Mouse (Mus musculus) hindbrain, embryonic 16.5 days (tissue): ENCODE data around the gene Asah2. TPM values are rescaled to one million over a fixed set of nuclear protein-coding genes. Genes with fewer than 3 reads are reported as not detected.
"Not testable (repeated sequence)": the region's sequence is repeated elsewhere in the genome, so short reads cannot be mapped to it uniquely, and the experiment has no call there.

ENCODE experiments used
- ATAC-seq: fragments of 200-750 bp; cut with Nextera tagmentation; 2 replicates; pipeline ENCODE4 v1.8.0; 2017; ENCODE audit warnings: moderate TSS enrichment, moderate library complexity
- H3K27ac ChIP-seq: fragments of 300-500 bp; sonication (generic); 2 replicates; pipeline ENCODE4 v1.5.1; 2014; ENCODE audit warnings: low read depth, mild to moderate bottlenecking, control low read depth, low read length, moderate library complexity
- H3K27me3 ChIP-seq: fragments of 300-500 bp; sonication (generic); replicated peaks from 2 replicates; pipeline ENCODE4 v1.6.1; 2014; ENCODE audit warnings: low read length; ENCODE audit not compliant: control insufficient read depth, insufficient read depth
- H3K36me3 ChIP-seq: fragments of 300-500 bp; sonication (generic); 2 replicates; pipeline ENCODE4 v1.6.1; 2014; ENCODE audit warnings: mild to moderate bottlenecking, low read length, moderate library complexity, mixed read lengths; ENCODE audit not compliant: control insufficient read depth, insufficient read depth
- H3K4me1 ChIP-seq: fragments of 300-500 bp; sonication (generic); 2 replicates; pipeline ENCODE4 v1.6.1; 2014; ENCODE audit warnings: low read depth, low read length; ENCODE audit not compliant: control insufficient read depth, insufficient read depth
- H3K4me2 ChIP-seq: fragments of 300-500 bp; sonication (generic); 2 replicates; pipeline ENCODE4 v1.6.1; 2014; ENCODE audit warnings: mild to moderate bottlenecking, low read length, control low read depth, moderate library complexity
- H3K4me3 ChIP-seq: fragments of 300-500 bp; sonication (generic); 2 replicates; pipeline ENCODE4 v1.5.1; 2014; ENCODE audit warnings: mild to moderate bottlenecking, low read length, control low read depth, moderate library complexity
- H3K9ac ChIP-seq: fragments of 300-500 bp; sonication (generic); 2 replicates; pipeline ENCODE4 v1.6.1; 2014; ENCODE audit warnings: low read depth, mild to moderate bottlenecking, control low read depth, low read length, moderate library complexity
- H3K9me3 ChIP-seq: fragments of 300-500 bp; sonication (generic); 2 replicates; pipeline ENCODE4 v1.6.1; 2014; ENCODE audit warnings: mild to moderate bottlenecking, low read length, moderate library complexity; ENCODE audit not compliant: control insufficient read depth
- WGBS: fragments of 180-500 bp; shearing (Covaris S2); extraction: QIAGEN DNeasy Blood & Tissue Kit; methylation state at CpG from one replicate; pipeline ENCODE4 v1.1.7; 2014; 5-methylcytosine and 5-hydroxymethylcytosine counted together
- polyA plus RNA-seq: library from polyadenylated mRNA; unstranded; fragments of >200 nt; fragmentation: Nextera tagmentation; extraction: Ambion mirVana; gene quantifications from 2 replicates; pipeline ENCODE4 v1.2.1, GENCODE M21; 2015

Asah2 gene
- polyA plus RNA-seq, 1 experiment from 2014 or later, result 0.99 TPM

DNA sequence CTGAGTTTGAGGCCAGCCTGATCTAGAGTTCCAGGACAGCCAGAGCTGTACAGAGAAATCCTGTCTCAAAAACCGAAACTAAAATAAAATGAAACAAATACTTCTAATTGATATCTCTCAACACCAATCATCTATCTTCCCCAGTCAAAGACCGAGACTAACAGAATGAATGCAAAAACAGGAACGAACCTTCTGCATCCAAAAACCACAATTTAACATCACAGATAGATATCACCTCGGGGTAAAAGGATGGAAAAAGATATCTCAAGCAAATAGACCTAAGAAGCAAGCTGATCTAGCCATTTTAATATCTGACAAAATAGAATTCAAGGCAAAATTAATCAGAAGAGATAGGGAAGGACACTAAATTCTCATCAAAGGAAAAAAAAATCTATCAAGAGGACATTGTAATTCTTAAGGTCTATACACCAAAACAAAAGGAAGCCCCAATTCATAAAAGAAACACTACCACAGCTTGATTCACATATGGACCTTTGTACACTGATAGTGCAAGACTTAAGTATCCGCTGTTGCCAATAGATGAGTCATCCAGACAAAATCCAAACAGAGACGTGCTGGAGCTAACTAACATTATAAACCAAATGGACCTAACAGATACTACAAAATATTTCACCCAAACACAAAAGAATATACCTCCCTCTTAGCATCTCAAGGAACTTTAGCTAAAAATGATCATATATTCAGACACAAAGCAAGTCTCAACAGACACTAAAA lies 20.1 kb downstream of the Asah2 start:
- Histone ChIP-seq H3K4me2 (no peak overlapping the region), H3K27ac (no peak overlapping the region), H3K36me3 (no peaks in the 10 kb centered on the region), H3K9ac (no peak overlapping the region), H3K9me3 (no peaks in the 10 kb centered on the region), H3K27me3 (no peaks in the 10 kb centered on the region), H3K4me1 (no peaks in the 10 kb centered on the region), H3K4me3 (no peak overlapping the region)
- ATAC-seq, result no peak
- WGBS, result 87% methylated on average over 6 of the region's 6 CpGs

DNA sequence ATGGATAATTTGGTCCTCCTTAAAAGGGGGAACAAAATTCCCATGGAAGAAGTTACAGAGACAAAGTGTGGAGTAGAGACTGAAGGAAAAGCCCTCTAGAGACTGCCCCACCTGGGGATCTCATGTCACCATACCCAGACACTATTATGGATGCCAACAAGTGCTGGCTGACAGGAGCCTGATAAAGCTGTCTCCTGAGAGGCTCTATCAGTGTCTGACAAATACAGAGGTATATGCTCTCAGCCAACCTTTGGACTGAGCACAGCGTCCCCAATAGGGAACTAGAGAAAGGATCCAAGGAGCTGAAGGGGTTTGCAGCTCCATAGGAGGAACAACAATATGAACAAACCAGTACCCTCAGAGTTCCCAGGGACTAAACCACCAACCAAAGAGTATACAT lies 23.2 kb downstream of the Asah2 start:
- WGBS, result 88% methylated on average over 1 of the region's 1 CpGs

DNA sequence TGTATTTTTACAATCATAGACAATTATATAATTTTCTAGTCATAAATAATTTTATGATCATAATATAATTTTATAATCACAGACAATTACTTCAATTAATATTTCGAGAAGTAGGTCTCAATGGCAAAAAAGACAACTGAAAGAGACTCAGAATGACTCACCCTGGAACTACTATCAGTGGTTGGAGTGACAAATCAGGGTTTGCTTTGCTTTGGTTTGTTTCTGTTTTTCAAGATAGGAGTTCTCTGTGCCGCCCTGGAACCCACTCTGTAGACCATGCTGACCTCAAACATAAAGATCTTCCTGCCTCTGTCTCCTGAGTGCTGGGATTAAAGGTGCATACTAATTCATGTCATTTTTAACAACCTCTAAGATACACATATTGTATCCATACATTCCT lies 37.7 kb downstream of the Asah2 start:
- Histone ChIP-seq H3K4me1 (no peaks in the 10 kb centered on the region), H3K9me3 (no peaks in the 10 kb centered on the region), H3K9ac (no peak overlapping the region), H3K36me3 (no peaks in the 10 kb centered on the region), H3K4me2 (no peak overlapping the region), H3K27ac (no peak overlapping the region), H3K4me3 (no peak overlapping the region), H3K27me3 (no peaks in the 10 kb centered on the region)
- WGBS, result 82% methylated on average over 2 of the region's 2 CpGs
- ATAC-seq, result no peak

More for the DNA sequence above, 23.2 kb downstream of the Asah2 start:
- H3K27ac ChIP-seq, ATAC-seq, H3K4me1 ChIP-seq, H3K27me3 ChIP-seq, H3K36me3 ChIP-seq, H3K9me3 ChIP-seq, H3K4me3 ChIP-seq, H3K4me2 ChIP-seq, H3K9ac ChIP-seq: not testable (repeated sequence)

DNA sequence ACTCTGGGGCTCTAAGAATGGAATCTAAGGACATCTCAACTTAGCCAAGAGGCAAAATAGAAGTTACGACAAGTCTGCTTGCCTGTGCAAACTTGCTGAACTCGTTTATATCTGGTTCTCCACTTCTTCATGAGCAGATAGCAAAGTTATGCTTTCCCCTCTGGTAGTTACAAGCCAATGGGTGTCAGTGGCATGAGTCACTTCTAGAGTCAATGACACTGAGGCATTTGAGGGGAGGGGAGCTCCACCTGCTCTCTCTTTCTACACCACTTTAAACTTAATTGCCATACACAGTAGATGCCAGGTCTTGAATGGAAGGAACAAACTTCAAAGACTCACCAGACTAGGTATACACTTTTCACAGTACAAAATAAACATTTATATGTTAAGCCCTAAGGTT lies 38.4 kb downstream of the Asah2 start:
- no peak overlapping the region for H3K4me2 ChIP-seq
- no peak for ATAC-seq
- H3K4me1 ChIP-seq, result no peaks in the 10 kb centered on the region
- H3K9me3 ChIP-seq, result no peaks in the 10 kb centered on the region
- no peak overlapping the region for H3K27ac ChIP-seq
- H3K27me3 ChIP-seq, result no peaks in the 10 kb centered on the region
- no peak overlapping the region for H3K9ac ChIP-seq
- no peaks in the 10 kb centered on the region for H3K36me3 ChIP-seq
- H3K4me3 ChIP-seq, result no peak overlapping the region
- 84% methylated on average over 2 of the region's 2 CpGs for WGBS

DNA sequence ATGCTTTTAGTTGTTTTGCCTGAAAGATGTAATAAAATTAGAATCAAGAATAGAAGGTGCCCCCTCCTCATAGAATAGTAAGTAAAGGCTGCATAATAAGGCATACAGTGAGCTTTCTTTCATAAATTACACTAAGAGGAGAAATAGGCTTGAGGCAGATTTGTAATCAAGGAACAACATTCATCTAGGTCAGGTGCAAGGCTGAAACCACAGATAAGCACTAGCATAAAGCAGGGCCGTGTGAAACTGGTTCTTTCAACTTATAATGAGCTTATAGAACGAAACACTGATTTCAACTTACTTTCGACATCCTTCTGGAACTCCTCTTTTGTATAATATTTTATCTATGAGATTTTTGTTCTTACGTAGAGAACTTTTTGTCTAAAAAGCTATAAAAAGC lies 40.3 kb downstream of the Asah2 start:
- no peak for ATAC-seq
- WGBS, result 81% methylated on average over 4 of the region's 4 CpGs
- no peaks in the 10 kb centered on the region for H3K27me3 ChIP-seq

DNA sequence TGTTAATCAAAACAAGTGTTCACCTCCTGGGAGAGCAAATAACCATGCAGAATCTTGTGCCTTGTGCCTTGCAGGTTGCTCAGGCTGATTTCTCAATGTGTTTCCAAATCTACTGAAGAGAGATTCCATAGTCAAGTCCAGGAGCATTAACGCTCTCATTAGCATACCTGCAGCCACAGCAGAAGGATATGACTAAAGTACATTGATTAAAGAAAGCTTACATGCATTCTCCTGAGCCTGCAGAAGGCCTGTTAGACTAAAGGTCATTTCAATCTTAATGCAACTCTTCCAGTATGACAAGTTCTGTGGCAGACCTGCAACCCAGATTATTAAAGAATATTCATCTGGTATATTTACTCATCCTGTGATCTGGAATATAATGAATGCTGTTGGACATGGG lies 46.7 kb downstream of the Asah2 start:
- Histone ChIP-seq H3K4me2 (no peak overlapping the region), H3K4me3 (no peak overlapping the region), H3K9ac (no peak overlapping the region), H3K27ac (no peak overlapping the region), H3K9me3 (no peaks in the 10 kb centered on the region), H3K27me3 (no peaks in the 10 kb centered on the region), H3K36me3 (no peaks in the 10 kb centered on the region), H3K4me1 (no peaks in the 10 kb centered on the region)
- 82% methylated on average over 1 of the region's 1 CpGs for WGBS
- no peak for ATAC-seq

More for the DNA sequence above, 40.3 kb downstream of the Asah2 start:
- H3K36me3 ChIP-seq, result no peaks in the 10 kb centered on the region
- no peak overlapping the region for H3K4me2 ChIP-seq
- H3K9me3 ChIP-seq, result no peaks in the 10 kb centered on the region
- H3K9ac ChIP-seq, result no peak overlapping the region
- H3K4me3 ChIP-seq, result no peak overlapping the region
- no peaks in the 10 kb centered on the region for H3K4me1 ChIP-seq
- H3K27ac ChIP-seq, result no peak overlapping the region

DNA sequence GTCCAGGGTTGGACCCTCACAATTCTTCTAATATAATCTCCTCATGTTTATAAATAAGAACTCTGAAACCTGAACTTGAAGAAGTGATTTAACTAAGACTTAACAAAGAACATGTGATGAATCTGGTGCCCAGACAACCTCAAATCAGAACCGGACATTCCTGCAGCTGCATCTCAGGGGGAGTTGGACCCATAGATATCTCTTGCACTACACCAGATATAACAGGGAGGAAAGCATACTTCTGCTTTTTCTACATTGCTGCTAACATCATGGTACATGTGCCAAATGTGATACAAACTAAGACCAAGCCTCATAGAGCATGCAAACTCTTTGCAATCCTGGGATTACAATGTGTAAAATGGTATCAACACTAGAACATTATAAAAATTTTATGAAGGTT lies 51.8 kb downstream of the Asah2 start:
- Histone ChIP-seq H3K27me3 (no peaks in the 10 kb centered on the region), H3K4me1 (no peaks in the 10 kb centered on the region), H3K9me3 (no peaks in the 10 kb centered on the region), H3K36me3 (no peaks in the 10 kb centered on the region), H3K27ac (no peak overlapping the region), H3K9ac (no peak overlapping the region), H3K4me2 (no peak overlapping the region), H3K4me3 (no peak overlapping the region)
- no peak for ATAC-seq
- 100% methylated on average over 1 of the region's 1 CpGs for WGBS

DNA sequence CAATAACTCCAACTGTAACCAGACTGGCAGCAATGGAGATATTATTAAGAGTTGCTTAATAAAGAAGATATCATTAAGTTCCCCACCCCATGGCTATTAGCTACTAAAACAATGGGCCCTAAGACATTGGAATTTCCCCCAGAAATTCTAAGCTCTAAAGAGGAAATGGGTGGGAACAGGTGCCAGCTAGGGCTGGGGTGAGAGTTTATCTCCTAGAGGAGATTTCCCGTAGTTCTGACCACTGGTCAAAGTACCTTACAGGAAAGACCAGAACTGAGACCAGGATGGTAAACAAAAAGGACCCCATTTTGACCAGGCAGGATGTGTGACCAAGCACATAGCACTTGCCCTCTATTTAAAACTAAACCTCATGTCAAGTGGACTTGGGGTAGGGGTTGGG lies 52.3 kb downstream of the Asah2 start:
- Histone ChIP-seq H3K4me3 (no peak overlapping the region), H3K36me3 (no peaks in the 10 kb centered on the region), H3K4me2 (no peak overlapping the region), H3K4me1 (no peaks in the 10 kb centered on the region), H3K9me3 (no peaks in the 10 kb centered on the region), H3K27ac (no peak overlapping the region), H3K9ac (no peak overlapping the region), H3K27me3 (no peaks in the 10 kb centered on the region)
- no peak for ATAC-seq
- WGBS, result 89% methylated on average over 1 of the region's 1 CpGs

DNA sequence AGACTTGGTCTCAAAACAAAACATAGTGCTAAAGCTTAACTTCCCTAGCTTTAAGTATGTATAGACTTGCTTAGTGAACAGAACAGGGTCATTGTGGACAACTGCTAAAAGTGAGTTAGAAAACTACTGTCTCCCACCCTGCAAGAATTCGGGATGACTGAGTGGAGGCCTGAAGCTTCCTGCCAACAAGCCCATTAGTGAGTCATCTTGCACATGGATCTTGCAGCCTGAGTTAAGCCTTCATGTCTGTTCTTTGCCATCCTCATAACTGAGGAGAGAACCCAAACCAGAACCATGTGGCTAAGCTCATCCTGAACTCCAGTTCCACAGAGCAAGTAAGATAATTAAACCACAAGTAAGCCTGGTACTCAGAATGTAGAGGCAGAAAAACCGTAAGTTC lies 56.8 kb downstream of the Asah2 start:
- Histone ChIP-seq H3K27ac (no peak overlapping the region), H3K4me3 (no peak overlapping the region), H3K27me3 (no peaks in the 10 kb centered on the region), H3K4me2 (no peak overlapping the region), H3K36me3 (no peaks in the 10 kb centered on the region), H3K9ac (no peak overlapping the region), H3K4me1 (no peaks in the 10 kb centered on the region), H3K9me3 (no peaks in the 10 kb centered on the region)
- 92% methylated on average over 2 of the region's 2 CpGs for WGBS
- no peak for ATAC-seq

DNA sequence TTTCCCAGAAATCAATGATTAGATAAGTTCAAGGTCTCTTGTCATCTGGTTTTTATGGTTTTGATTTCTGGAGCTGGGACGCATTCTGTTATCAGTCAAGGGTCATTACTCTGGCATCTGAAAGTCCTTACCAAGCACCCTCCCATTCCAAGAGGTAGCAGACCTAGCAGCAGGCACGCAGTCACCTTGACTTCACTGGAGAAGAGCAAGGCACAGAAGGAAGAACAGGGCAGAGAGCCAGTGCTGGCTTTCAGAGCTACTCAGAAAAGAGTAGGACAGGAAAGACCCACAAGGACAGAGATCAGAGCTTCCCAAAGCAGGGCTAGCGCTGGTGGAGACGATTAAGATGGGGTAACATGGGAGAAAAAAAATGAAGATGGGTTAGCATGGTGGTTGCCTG lies 75.1 kb downstream of the Asah2 start:
- H3K27ac ChIP-seq, result no peak overlapping the region
- WGBS, result 95% methylated on average over 4 of the region's 4 CpGs
- no peak overlapping the region for H3K9ac ChIP-seq
- no peaks in the 10 kb centered on the region for H3K4me1 ChIP-seq
- H3K36me3 ChIP-seq, result no peaks in the 10 kb centered on the region
- no peak overlapping the region for H3K4me2 ChIP-seq
- ATAC-seq, result no peak
- no peaks in the 10 kb centered on the region for H3K27me3 ChIP-seq
- no peaks in the 10 kb centered on the region for H3K9me3 ChIP-seq
- H3K4me3 ChIP-seq, result no peak overlapping the region
